Mouse (Mus musculus) layer of hippocampus, adult 9-11 months (tissue): ENCODE results near the gene Kdm8.

Source experiments
- DNase-seq: peaks from one replicate; pipeline ENCODE4 v3.0.0; 2022

Gene Kdm8

GRCm38 (mm10) chr7:125504618-125505017 is 60.1 kb downstream of the Kdm8 start:
- DNase-seq: peak; percentile 25

- no peak for DNase-seq
These were observed 61.1 kb downstream of the Kdm8 start for GRCm38 (mm10) chr7:125505568-125505967.

GRCm38 (mm10) chr7:125507279-125507678 is 62.8 kb downstream of the Kdm8 start:
- no peak for DNase-seq

GRCm38 (mm10) chr7:125511432-125511831 is 67.0 kb downstream of the Kdm8 start:
- DNase-seq: no peak

- no peak for DNase-seq
These were observed 67.4 kb downstream of the Kdm8 start for GRCm38 (mm10) chr7:125511852-125512251.
